Mouse (Mus musculus): ENCODE data around the gene Pfdn6. TPM values are rescaled to one million over a fixed set of nuclear protein-coding genes. Genes with fewer than 3 reads are reported as not detected.
"Not testable (repeated sequence)": the region's sequence is repeated elsewhere in the genome, so short reads cannot be mapped to it uniquely, and the experiment has no call there.

Gene Pfdn6
- polyA plus RNA-seq, 1 experiment from 2014 or later, result 83.8 TPM

DNA sequence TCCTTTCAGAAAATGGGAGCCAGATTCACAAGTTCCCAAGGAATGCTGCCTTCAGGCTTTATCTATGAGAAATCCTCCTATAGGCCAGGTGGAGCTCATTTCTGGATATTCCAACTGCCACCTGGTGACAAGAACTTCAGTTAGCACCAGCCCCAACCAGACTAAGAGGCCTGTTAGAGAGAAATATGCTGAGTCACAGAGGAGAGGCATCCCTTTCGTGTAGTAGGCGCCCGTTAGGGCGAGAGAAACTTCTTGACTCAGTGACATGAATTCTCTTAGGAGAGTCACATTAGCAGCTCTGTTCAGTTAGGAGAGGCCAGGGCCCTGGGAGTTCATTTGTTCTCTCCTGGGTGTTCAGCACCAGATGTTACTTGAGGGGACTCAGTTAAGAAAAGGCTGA is 40.5 kb downstream of the Pfdn6 start:
- H3K4me3 ChIP-seq (ENCODE audit: low read depth, low read length), result no peak overlapping the region
- H3K9me3 ChIP-seq (replicated peaks; ENCODE audit: control insufficient read depth, low read length), result no peaks in the 10 kb centered on the region
- peaks cover 50% of the 10 kb centered on the region for H3K4me1 ChIP-seq (ENCODE audit: control insufficient read depth, low read depth, low read length)
- H3K27ac ChIP-seq (ENCODE audit: low read length), result peak overlapping the region; percentile 82
- peak; percentile 81 for ATAC-seq (ENCODE audit: low read depth)
- no peak overlapping the region for H3K4me2 ChIP-seq (ENCODE audit: low read depth, low read length)
- H3K27me3 ChIP-seq (ENCODE audit: control insufficient read depth, insufficient read depth, low read depth, low read length), result no peaks in the 10 kb centered on the region
- peak overlapping the region; percentile 13; the same call in 1 of the 2 replicates for H3K9ac ChIP-seq (ENCODE audit: low read depth, low read length)
- whole genome bisulfite sequencing (ENCODE audit: insufficient replicate concordance), result 14% methylated on average over 4 of the region's 4 CpGs
- no peaks in the 10 kb centered on the region for H3K36me3 ChIP-seq (ENCODE audit: control insufficient read depth, insufficient read depth)

DNA sequence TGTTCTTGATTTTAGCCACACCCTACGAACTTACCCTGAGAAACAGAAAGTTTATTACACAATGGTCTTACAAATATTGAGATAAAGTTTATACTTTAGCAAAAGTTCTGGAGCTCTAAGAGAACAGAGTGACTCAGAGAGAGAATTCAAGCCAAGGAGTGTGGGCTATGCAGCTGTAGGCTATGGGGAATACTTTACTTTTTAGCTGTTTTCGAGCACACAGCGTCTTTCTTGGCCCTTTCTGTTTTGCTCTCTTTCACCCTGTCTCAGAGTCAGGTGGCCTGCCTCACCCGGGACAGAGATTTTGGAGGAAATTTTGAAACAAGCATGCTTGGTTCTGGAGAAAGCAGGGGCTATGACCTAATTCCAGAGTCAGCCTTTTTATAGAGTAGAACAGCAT is 42.0 kb downstream of the Pfdn6 start:
- 61% methylated on average over 4 of the region's 4 CpGs for WGBS (ENCODE audit: insufficient replicate concordance)
- H3K9ac ChIP-seq (ENCODE audit: low read depth, low read length); ATAC-seq (ENCODE audit: low read depth); H3K9me3 ChIP-seq (replicated peaks; ENCODE audit: control insufficient read depth, low read length); H3K27me3 ChIP-seq (ENCODE audit: control insufficient read depth, insufficient read depth, low read depth, low read length); H3K4me2 ChIP-seq (ENCODE audit: low read depth, low read length); H3K36me3 ChIP-seq (ENCODE audit: control insufficient read depth, insufficient read depth); H3K4me3 ChIP-seq (ENCODE audit: low read depth, low read length): not testable (repeated sequence)
- peaks cover 46% of the 10 kb centered on the region for H3K4me1 ChIP-seq (ENCODE audit: control insufficient read depth, low read depth, low read length)
- H3K27ac ChIP-seq (ENCODE audit: low read length), result peak overlapping the region; percentile 50

DNA sequence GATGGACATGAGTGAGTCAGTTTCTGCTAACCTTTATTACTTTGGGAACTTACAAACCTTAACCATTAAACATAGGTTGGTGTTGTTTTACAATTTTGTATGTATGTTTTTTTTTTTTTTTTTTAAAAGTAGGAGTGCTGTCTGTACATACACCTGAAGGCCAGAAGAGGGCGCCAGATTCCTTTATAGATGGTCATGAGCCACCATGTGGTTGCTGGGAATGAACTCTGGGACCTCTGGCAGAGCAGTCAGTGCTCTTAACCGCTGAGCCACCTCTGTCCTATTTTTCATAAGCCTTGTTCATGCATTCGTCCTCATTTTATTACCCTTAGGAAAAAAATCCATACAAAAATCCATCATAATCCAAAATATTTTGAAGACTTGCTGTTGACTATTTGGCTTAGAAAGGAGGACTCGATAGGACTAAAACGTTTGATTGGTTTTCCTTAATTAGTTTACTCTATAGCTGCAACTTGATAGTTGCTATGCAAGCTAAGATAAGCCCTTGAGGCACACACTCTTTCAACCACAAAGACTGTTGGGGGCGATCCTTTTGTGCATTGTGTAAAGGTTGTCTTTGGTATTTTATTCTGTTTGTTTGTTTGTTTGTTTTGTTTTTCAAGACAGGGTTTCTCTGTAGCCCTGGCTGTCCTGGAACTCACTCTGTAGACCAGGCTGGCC is 42.9 kb downstream of the Pfdn6 start:
- H3K9me3 ChIP-seq (replicated peaks; ENCODE audit: control insufficient read depth, low read length), result no peaks in the 10 kb centered on the region
- no peak overlapping the region; the same call in 1 of the 2 replicates for H3K27ac ChIP-seq (ENCODE audit: low read length)
- H3K27me3 ChIP-seq (ENCODE audit: control insufficient read depth, insufficient read depth, low read depth, low read length), result no peaks in the 10 kb centered on the region
- peaks cover 37% of the 10 kb centered on the region for H3K4me1 ChIP-seq (ENCODE audit: control insufficient read depth, low read depth, low read length)
- WGBS (ENCODE audit: insufficient replicate concordance), result 14% methylated on average over 6 of the region's 6 CpGs
- no peak overlapping the region for H3K4me3 ChIP-seq (ENCODE audit: low read depth, low read length)
- no peak for ATAC-seq (ENCODE audit: low read depth)
- no peaks in the 10 kb centered on the region for H3K36me3 ChIP-seq (ENCODE audit: control insufficient read depth, insufficient read depth)
- no peak overlapping the region for H3K4me2 ChIP-seq (ENCODE audit: low read depth, low read length)
- H3K9ac ChIP-seq (ENCODE audit: low read depth, low read length), result no peak overlapping the region

DNA sequence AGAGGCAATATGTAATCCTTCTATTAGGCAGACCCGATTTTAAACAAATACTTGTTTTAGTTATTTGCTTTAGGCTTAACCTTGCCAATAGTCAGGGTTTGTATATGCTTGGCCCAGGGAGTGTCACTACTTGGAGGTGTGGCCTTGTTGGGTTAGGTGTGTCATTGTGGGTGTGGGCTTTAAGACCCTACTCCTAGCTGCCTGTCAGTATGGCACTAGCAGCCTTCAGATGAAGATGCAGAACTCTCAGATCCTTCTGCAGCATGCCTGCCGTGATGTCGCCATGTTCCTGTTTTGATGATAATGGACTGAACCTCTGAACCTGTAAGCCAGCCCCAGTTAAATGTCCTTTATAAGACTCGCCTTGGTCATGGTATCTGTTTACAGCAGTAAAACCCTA is 47.1 kb downstream of the Pfdn6 start:
- H3K27ac ChIP-seq (ENCODE audit: low read length); ATAC-seq (ENCODE audit: low read depth); H3K9ac ChIP-seq (ENCODE audit: low read depth, low read length); H3K4me2 ChIP-seq (ENCODE audit: low read depth, low read length); H3K4me3 ChIP-seq (ENCODE audit: low read depth, low read length); H3K36me3 ChIP-seq (ENCODE audit: control insufficient read depth, insufficient read depth); H3K9me3 ChIP-seq (replicated peaks; ENCODE audit: control insufficient read depth, low read length); H3K27me3 ChIP-seq (ENCODE audit: control insufficient read depth, insufficient read depth, low read depth, low read length): not testable (repeated sequence)
- H3K4me1 ChIP-seq (ENCODE audit: control insufficient read depth, low read depth, low read length), result peaks cover 19% of the 10 kb centered on the region
- 65% methylated on average over 4 of the region's 4 CpGs for WGBS (ENCODE audit: insufficient replicate concordance)

DNA sequence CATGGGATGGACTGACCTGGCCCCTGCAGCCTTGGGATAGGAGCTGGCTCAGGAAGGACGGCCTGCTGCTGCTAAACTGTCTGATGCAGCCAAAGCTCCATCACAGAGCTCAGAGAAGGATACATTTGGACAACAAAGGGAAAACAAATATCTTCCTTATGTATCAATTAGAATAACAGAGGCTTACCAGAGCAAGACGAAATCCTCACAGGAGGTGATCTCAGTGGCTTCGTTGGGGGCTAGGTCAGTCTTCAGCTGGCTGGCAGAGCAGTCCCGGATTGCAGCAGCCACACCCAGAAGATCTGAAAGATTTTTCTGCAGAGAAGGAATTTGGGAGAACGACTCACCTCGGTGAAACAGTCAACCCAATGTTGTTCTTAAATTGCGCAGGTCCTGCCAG is 47.7 kb downstream of the Pfdn6 start:
- Histone ChIP-seq H3K4me1 (ENCODE audit: control insufficient read depth, low read depth, low read length) (peaks cover 20% of the 10 kb centered on the region), H3K36me3 (ENCODE audit: control insufficient read depth, insufficient read depth) (no peaks in the 10 kb centered on the region), H3K27ac (ENCODE audit: low read length) (no peak overlapping the region), H3K4me2 (ENCODE audit: low read depth, low read length) (no peak overlapping the region), H3K27me3 (ENCODE audit: control insufficient read depth, insufficient read depth, low read depth, low read length) (no peaks in the 10 kb centered on the region), H3K9me3 (replicated peaks; ENCODE audit: control insufficient read depth, low read length) (no peaks in the 10 kb centered on the region), H3K4me3 (ENCODE audit: low read depth, low read length) (no peak overlapping the region), H3K9ac (ENCODE audit: low read depth, low read length) (no peak overlapping the region)
- 38% methylated on average over 7 of the region's 7 CpGs for WGBS (ENCODE audit: insufficient replicate concordance)
- no peak for ATAC-seq (ENCODE audit: low read depth)

DNA sequence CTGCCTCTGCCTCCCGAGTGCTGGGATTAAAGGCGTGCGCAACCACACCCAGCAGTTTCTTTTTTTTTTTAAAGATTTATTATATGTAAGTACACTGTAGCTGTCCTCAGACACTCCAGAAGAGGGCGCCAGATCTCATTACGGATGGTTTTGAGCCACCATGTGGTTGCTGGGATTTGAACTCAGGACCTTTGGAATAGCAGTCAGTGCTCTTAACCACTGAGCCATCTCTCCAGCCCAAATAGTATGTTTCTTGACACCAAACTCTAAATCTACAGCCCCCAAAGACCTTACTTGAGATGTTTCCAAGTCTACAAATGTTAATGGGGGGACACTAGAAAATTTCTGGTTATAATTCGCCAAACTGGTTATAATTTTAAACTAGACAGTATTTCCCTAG is 48.3 kb downstream of the Pfdn6 start:
- WGBS (ENCODE audit: insufficient replicate concordance), result 62% methylated on average over 6 of the region's 6 CpGs
- H3K4me3 ChIP-seq (ENCODE audit: low read depth, low read length); H3K4me2 ChIP-seq (ENCODE audit: low read depth, low read length); H3K9me3 ChIP-seq (replicated peaks; ENCODE audit: control insufficient read depth, low read length); H3K36me3 ChIP-seq (ENCODE audit: control insufficient read depth, insufficient read depth); ATAC-seq (ENCODE audit: low read depth); H3K27me3 ChIP-seq (ENCODE audit: control insufficient read depth, insufficient read depth, low read depth, low read length); H3K27ac ChIP-seq (ENCODE audit: low read length); H3K9ac ChIP-seq (ENCODE audit: low read depth, low read length): not testable (repeated sequence)
- peaks cover 17% of the 10 kb centered on the region for H3K4me1 ChIP-seq (ENCODE audit: control insufficient read depth, low read depth, low read length)

DNA sequence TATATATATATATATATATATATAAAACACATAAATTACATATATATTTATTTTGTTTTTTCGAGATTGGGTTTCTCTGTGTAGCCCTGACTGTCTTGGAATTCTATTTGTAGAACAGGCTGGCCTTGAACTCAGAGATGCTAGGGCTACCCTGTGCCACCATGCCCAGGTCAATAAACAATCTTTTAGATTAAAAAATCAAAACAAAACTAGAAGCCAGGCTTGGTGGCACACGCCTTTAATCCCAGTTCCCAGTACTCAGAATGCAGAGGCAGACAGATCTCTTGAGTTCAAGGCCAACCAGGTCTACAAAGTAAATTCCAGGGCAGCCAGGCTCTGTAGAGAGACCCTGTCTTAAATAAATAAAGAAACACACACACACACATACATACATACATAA is 48.8 kb downstream of the Pfdn6 start:
- WGBS (ENCODE audit: insufficient replicate concordance), result 55% methylated on average over 2 of the region's 2 CpGs
- Histone ChIP-seq H3K4me2 (ENCODE audit: low read depth, low read length) (no peak overlapping the region), H3K9ac (ENCODE audit: low read depth, low read length) (no peak overlapping the region), H3K4me3 (ENCODE audit: low read depth, low read length) (no peak overlapping the region), H3K4me1 (ENCODE audit: control insufficient read depth, low read depth, low read length) (peaks cover 17% of the 10 kb centered on the region), H3K27me3 (ENCODE audit: control insufficient read depth, insufficient read depth, low read depth, low read length) (no peaks in the 10 kb centered on the region), H3K36me3 (ENCODE audit: control insufficient read depth, insufficient read depth) (peaks cover 6% of the 10 kb centered on the region), H3K27ac (ENCODE audit: low read length) (no peak overlapping the region), H3K9me3 (replicated peaks; ENCODE audit: control insufficient read depth, low read length) (no peaks in the 10 kb centered on the region)
- no peak for ATAC-seq (ENCODE audit: low read depth)

DNA sequence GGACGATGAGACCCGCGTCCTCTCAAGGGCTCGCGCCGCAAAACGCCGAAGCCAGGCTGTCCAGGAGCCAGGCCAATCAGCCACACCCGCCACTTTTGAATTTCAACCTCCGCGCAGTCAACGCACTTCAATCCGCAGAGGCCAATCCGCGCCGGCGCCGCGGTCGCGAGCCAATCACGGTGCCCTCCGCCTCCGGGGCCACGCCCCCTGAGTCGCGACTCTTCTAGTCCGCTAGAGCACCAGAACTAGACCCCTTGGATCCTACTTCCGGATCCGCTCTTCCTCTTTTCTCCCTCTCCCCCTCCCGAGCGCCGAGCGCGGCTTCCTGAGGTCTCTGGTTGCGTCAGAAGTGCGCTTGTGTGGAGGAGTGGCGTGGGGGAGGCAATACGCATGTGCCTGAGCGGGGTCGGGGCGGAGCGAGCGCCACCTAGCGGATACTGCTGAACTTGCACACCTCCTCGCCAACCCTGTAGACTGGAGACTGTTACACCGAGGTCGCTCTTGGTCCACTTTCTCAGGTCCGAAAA is 49.5 kb downstream of the Pfdn6 start, which contains the start of gene Kifc1:
TSS of gene Kifc1 (minus strand) at position 129 of the 527 bp plus-strand sequence.
- Histone ChIP-seq H3K36me3 (ENCODE audit: control insufficient read depth, insufficient read depth) (peaks cover 14% of the 10 kb centered on the region), H3K4me2 (ENCODE audit: low read depth, low read length) (peak within 1 kb of the TSS; percentile 80), H3K27ac (ENCODE audit: low read length) (peak within 1 kb of the TSS; percentile 87), H3K27me3 (ENCODE audit: control insufficient read depth, insufficient read depth, low read depth, low read length) (no peaks in the 10 kb centered on the region), H3K4me1 (ENCODE audit: control insufficient read depth, low read depth, low read length) (peaks cover 17% of the 10 kb centered on the region), H3K9ac (ENCODE audit: low read depth, low read length) (peak within 1 kb of the TSS; percentile 85), H3K4me3 (ENCODE audit: low read depth, low read length) (peak within 1 kb of the TSS; percentile 81), H3K9me3 (replicated peaks; ENCODE audit: control insufficient read depth, low read length) (no peaks in the 10 kb centered on the region)
- WGBS (ENCODE audit: insufficient replicate concordance), result under 1% methylated on average over 49 of the region's 49 CpGs
- ATAC-seq (ENCODE audit: low read depth), result peak; percentile 96

DNA sequence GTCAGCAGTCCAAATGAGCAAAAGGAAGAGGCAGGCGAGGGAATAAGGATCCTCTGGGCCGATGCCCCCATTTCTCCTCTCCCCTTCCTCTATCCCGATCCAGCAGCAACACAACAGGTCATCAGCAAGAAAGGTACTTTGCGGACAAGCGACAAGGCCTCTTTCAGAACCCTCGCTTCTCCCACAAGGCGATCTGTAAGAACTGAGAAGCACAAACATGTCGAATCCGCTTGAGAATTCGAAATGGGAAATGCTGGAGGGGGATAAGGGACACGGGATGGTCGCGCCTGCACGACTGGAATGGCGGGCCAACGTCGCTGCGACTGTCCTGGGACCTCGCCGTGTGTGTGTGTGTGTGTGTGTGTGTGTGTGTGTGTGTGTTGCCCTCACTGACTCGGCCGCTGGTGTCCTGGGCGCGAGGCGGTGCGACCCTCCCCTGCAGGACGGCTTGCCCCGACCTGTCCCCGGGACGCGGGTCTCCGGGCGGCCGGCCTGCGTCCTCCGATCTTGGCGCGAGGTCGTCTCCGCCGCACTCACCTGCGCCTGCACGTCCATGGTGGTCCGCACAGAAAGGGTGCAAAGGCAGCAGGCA is 50.1 kb downstream of the Pfdn6 start:
- H3K4me2 ChIP-seq (ENCODE audit: low read depth, low read length), result peak overlapping the region; percentile 80
- peak overlapping the region; percentile 85 for H3K9ac ChIP-seq (ENCODE audit: low read depth, low read length)
- ATAC-seq (ENCODE audit: low read depth); H3K9me3 ChIP-seq (replicated peaks; ENCODE audit: control insufficient read depth, low read length); H3K27me3 ChIP-seq (ENCODE audit: control insufficient read depth, insufficient read depth, low read depth, low read length): not testable (repeated sequence)
- H3K4me3 ChIP-seq (ENCODE audit: low read depth, low read length), result peak overlapping the region; percentile 81
- H3K36me3 ChIP-seq (ENCODE audit: control insufficient read depth, insufficient read depth), result peaks cover 17% of the 10 kb centered on the region
- under 1% methylated on average over 42 of the region's 44 CpGs for WGBS (ENCODE audit: insufficient replicate concordance)
- H3K4me1 ChIP-seq (ENCODE audit: control insufficient read depth, low read depth, low read length), result peaks cover 17% of the 10 kb centered on the region
- peak overlapping the region; percentile 74 for H3K27ac ChIP-seq (ENCODE audit: low read length)
